Mouse (Mus musculus): ENCODE results near the gene Ablim2.

- TF ChIP-seq CHD2 (IDR thresholded peaks at IDR 0.05; ENCODE audit: low read depth, low read length) (no peak), MAFK (IDR thresholded peaks at IDR 0.05; ENCODE audit: insufficient read depth, low read depth, low read length) (no peak), ZC3H11A (IDR thresholded peaks at IDR 0.05; ENCODE audit: borderline replicate concordance, low read depth, low read length) (no peak), HCFC1 (IDR thresholded peaks at IDR 0.05; ENCODE audit: borderline replicate concordance, insufficient read depth, low read length) (no peak)
Measured at GRCm38 (mm10) chr5:35733523-35733922, 24.2 kb upstream of the Ablim2 start.
